Mouse (Mus musculus): Measurements from ENCODE around the gene Ap1ar. TPM values are rescaled to one million over a fixed set of nuclear protein-coding genes. Genes with fewer than 3 reads are reported as not detected.
A peak's percentile ranks its signal among the peaks of the same experiment; 100 is the strongest.

The Ap1ar gene
- polyA plus RNA-seq, 1 experiment from 2014 or later: 32.2 TPM

GRCm38 (mm10) chr3:127861340-127861739 lies 24.0 kb upstream of the Ap1ar start:
- Histone ChIP-seq H3K27me3 (ENCODE audit: control insufficient read depth, insufficient read depth, low read length) (no peaks in the 10 kb centered on the region), H3K9ac (ENCODE audit: low read length) (no peak overlapping the region), H3K36me3 (ENCODE audit: control insufficient read depth, insufficient read depth, low read length) (no peaks in the 10 kb centered on the region), H3K9me3 (ENCODE audit: control insufficient read depth, low read length) (no peaks in the 10 kb centered on the region), H3K4me1 (replicated peaks; ENCODE audit: control insufficient read depth, insufficient read depth) (no peaks in the 10 kb centered on the region), H3K4me2 (replicated peaks; ENCODE audit: low read depth) (0 out of 2 replicates have a peak overlapping the region, but pooled peaks have one; percentile 9), H3K4me3 (ENCODE audit: low read depth, low read length) (no peak overlapping the region), H3K27ac (replicated peaks) (peak overlapping the region; percentile 82)
- WGBS: 57% methylated on average over 11 of the region's 11 CpGs
- DNase-seq (ENCODE audit: low spot score) (peak; percentile 41), ATAC-seq (ENCODE audit: low FRiP score, low TSS enrichment) (peak; percentile 90)
- TF ChIP-seq EP300 (optimal IDR thresholded peaks at IDR 0.05) (peak; percentile 51), CTCF (IDR thresholded peaks at IDR 0.05; ENCODE audit: low read depth) (no peak)

- Histone ChIP-seq H3K9ac (ENCODE audit: low read length) (no peak overlapping the region), H3K36me3 (ENCODE audit: control insufficient read depth, insufficient read depth, low read length) (no peaks in the 10 kb centered on the region), H3K27ac (replicated peaks) (no peak overlapping the region), H3K4me2 (replicated peaks; ENCODE audit: low read depth) (peak overlapping the region; percentile 34), H3K4me1 (replicated peaks; ENCODE audit: control insufficient read depth, insufficient read depth) (no peaks in the 10 kb centered on the region), H3K4me3 (ENCODE audit: low read depth, low read length) (no peak overlapping the region), H3K27me3 (ENCODE audit: control insufficient read depth, insufficient read depth, low read length) (no peaks in the 10 kb centered on the region), H3K9me3 (ENCODE audit: control insufficient read depth, low read length) (no peaks in the 10 kb centered on the region)
- no peak for TF ChIP-seq EP300 (optimal IDR thresholded peaks at IDR 0.05)
- TF ChIP-seq CTCF (IDR thresholded peaks at IDR 0.05; ENCODE audit: low read depth): peak; percentile 96
- DNase-seq (ENCODE audit: low spot score): peak; percentile 84
- peak; percentile 70 for ATAC-seq (ENCODE audit: low FRiP score, low TSS enrichment)
- 24% methylated on average over 15 of the region's 15 CpGs for WGBS
These were observed 16.3 kb upstream of the Ap1ar start for GRCm38 (mm10) chr3:127853431-127854206.

GRCm38 (mm10) chr3:127852722-127853121 lies 15.4 kb upstream of the Ap1ar start:
- no peaks in the 10 kb centered on the region for H3K36me3 ChIP-seq (ENCODE audit: control insufficient read depth, insufficient read depth, low read length)
- TF ChIP-seq CTCF (IDR thresholded peaks at IDR 0.05; ENCODE audit: low read depth) (no peak), EP300 (optimal IDR thresholded peaks at IDR 0.05) (no peak)
- H3K4me2 ChIP-seq (replicated peaks; ENCODE audit: low read depth): no peak overlapping the region
- 76% methylated on average over 9 of the region's 9 CpGs for WGBS
- no peaks in the 10 kb centered on the region for H3K27me3 ChIP-seq (ENCODE audit: control insufficient read depth, insufficient read depth, low read length)
- no peaks in the 10 kb centered on the region for H3K9me3 ChIP-seq (ENCODE audit: control insufficient read depth, low read length)
- no peak overlapping the region for H3K9ac ChIP-seq (ENCODE audit: low read length)
- H3K27ac ChIP-seq (replicated peaks): no peak overlapping the region
- no peak for ATAC-seq (ENCODE audit: low FRiP score, low TSS enrichment)
- no peak overlapping the region for H3K4me3 ChIP-seq (ENCODE audit: low read depth, low read length)
- no peaks in the 10 kb centered on the region for H3K4me1 ChIP-seq (replicated peaks; ENCODE audit: control insufficient read depth, insufficient read depth)
- no peak for DNase-seq (ENCODE audit: low spot score)

- Histone ChIP-seq H3K27me3 (ENCODE audit: control insufficient read depth, insufficient read depth, low read length) (no peaks in the 10 kb centered on the region), H3K9me3 (ENCODE audit: control insufficient read depth, low read length) (no peaks in the 10 kb centered on the region), H3K9ac (ENCODE audit: low read length) (no peak overlapping the region), H3K4me1 (replicated peaks; ENCODE audit: control insufficient read depth, insufficient read depth) (no peaks in the 10 kb centered on the region), H3K4me2 (replicated peaks; ENCODE audit: low read depth) (no peak overlapping the region), H3K36me3 (ENCODE audit: control insufficient read depth, insufficient read depth, low read length) (no peaks in the 10 kb centered on the region), H3K27ac (replicated peaks) (peak overlapping the region; percentile 58), H3K4me3 (ENCODE audit: low read depth, low read length) (no peak overlapping the region)
- ATAC-seq (ENCODE audit: low FRiP score, low TSS enrichment) (peak; percentile 77), DNase-seq (ENCODE audit: low spot score) (peak; percentile 37)
- 52% methylated on average over 9 of the region's 9 CpGs for WGBS
- TF ChIP-seq CTCF (IDR thresholded peaks at IDR 0.05; ENCODE audit: low read depth): no peak
- no peak for TF ChIP-seq EP300 (optimal IDR thresholded peaks at IDR 0.05)
These were observed 13.7 kb upstream of the Ap1ar start for GRCm38 (mm10) chr3:127850776-127851646.

GRCm38 (mm10) chr3:127849922-127850321 lies 12.6 kb upstream of the Ap1ar start:
- Histone ChIP-seq H3K27me3 (ENCODE audit: control insufficient read depth, insufficient read depth, low read length) (no peaks in the 10 kb centered on the region), H3K9me3 (ENCODE audit: control insufficient read depth, low read length) (no peaks in the 10 kb centered on the region), H3K4me3 (ENCODE audit: low read depth, low read length) (no peak overlapping the region), H3K4me2 (replicated peaks; ENCODE audit: low read depth) (no peak overlapping the region), H3K9ac (ENCODE audit: low read length) (no peak overlapping the region), H3K27ac (replicated peaks) (no peak overlapping the region), H3K4me1 (replicated peaks; ENCODE audit: control insufficient read depth, insufficient read depth) (no peaks in the 10 kb centered on the region), H3K36me3 (ENCODE audit: control insufficient read depth, insufficient read depth, low read length) (no peaks in the 10 kb centered on the region)
- WGBS: 87% methylated on average over 5 of the region's 5 CpGs
- TF ChIP-seq EP300 (optimal IDR thresholded peaks at IDR 0.05) (no peak), CTCF (IDR thresholded peaks at IDR 0.05; ENCODE audit: low read depth) (no peak)
- DNase-seq (ENCODE audit: low spot score) (no peak), ATAC-seq (ENCODE audit: low FRiP score, low TSS enrichment) (no peak)
